Mouse (Mus musculus) ES-E14 (cell line): Measurements from ENCODE around the gene Sox13.

Source experiments
- CHD2 ChIP-seq: IDR thresholded peaks from 2 replicates; pipeline ENCODE4 v1.6.1; 2014; ENCODE audit warnings: mild to moderate bottlenecking, low read depth, low read length, inconsistent platforms
- HCFC1 ChIP-seq: IDR thresholded peaks from 2 replicates; pipeline ENCODE4 v1.6.1; 2012; ENCODE audit warnings: low read length, inconsistent platforms, borderline replicate concordance; ENCODE audit not compliant: insufficient read depth

DNA sequence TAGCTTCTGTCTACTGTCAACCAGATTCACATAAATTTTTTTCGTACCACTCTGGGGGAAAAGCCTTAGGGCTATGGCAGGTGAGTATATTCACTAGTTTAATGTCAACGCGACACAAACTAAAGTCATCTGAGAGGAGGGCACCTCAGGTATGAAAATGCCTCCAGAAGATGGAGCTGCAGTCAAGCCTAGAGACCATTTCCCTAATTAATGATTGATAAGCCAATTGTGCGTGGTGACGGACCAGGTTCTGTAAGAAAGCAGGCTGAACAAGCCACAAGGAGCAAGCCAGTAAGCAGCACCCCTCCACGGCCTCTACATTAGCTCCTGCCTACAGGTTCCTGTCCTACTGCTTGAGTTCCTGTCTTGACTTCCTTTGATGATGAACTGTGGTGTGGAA lies 63.2 kb downstream of the Sox13 start:
- TF ChIP-seq CHD2, result no peak
- TF ChIP-seq HCFC1, result no peak
